Mouse (Mus musculus) lung, postnatal 0 days (tissue): Measurements from ENCODE around the gene Stk19.

ENCODE experiments used
- CTCF ChIP-seq: IDR thresholded peaks from 2 replicates; pipeline ENCODE4 v1.5.1; 2016; ENCODE audit warnings: antibody characterized with exemption, mild to moderate bottlenecking
- EP300 ChIP-seq: IDR thresholded peaks from 2 replicates; pipeline ENCODE4 v1.6.1; 2016; ENCODE audit warnings: antibody characterized with exemption, mild to moderate bottlenecking, control low read depth

DNA sequence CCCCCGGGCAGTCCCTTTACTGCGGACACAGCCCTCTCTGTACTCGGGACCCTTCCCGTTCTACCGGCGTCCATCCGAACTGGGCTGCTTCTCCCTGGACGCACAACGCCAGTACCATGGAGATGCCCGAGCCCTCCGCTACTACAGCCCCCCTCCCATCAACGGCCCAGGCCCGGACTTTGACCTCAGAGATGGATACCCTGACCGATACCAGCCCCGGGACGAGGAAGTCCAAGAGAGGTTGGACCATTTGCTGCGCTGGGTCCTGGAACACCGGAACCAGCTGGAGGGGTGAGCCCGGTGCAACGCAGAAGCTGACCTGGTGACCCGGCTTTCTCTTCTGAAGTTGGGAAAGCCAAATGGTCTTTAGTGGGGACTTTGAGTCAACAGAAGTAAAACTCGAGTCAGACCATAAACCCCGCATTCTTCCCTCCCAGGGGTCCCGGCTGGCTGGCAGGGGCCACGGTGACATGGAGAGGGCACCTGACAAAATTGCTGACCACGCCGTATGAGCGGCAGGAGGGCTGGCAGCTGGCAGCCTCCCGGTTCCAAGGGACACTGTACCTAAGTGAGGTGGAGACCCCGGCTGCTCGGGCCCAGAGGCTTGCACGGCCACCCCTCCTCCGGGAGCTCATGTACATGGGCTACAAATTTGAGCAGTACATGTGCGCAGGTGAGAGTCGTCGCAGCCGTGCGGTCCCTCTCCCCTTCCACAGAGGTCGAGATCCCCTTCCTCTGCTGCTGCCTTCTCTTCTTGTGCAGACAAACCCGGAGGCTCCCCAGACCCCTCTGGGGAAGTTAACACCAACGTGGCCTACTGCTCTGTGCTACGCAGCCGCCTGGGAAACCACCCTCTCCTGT, 949 bp upstream of the Stk19 start:
- TF ChIP-seq CTCF: no peak
- TF ChIP-seq EP300: no peak
